Mouse (Mus musculus): Measurements from ENCODE around the gene Tgfbrap1. TPM values are rescaled to one million over a fixed set of nuclear protein-coding genes. Genes with fewer than 3 reads are reported as not detected.

Gene Tgfbrap1
- total and polyA plus RNA-seq, 3 experiments: 13.0 to 44.5 (median 19.7) TPM

- DNase-seq (ENCODE audit: low spot score): peak; percentile 65
- peak; percentile 25; the same call in 1 of the 2 replicates for ATAC-seq (ENCODE audit: extremely low read depth, insufficient number of reproducible peaks, low FRiP score, poor library complexity, severe bottlenecking)
- H3K36me3 ChIP-seq (replicated peaks): peaks cover 46% of the 10 kb centered on the region
- no peak for TF ChIP-seq GATA1 (IDR thresholded peaks at IDR 0.05; ENCODE audit: borderline replicate concordance, low read length)
- TF ChIP-seq TAL1 (conservative IDR thresholded peaks at IDR 0.05; ENCODE audit: low read depth, low read length): no peak
- no peak for TF ChIP-seq POLR2AphosphoS5 (IDR thresholded peaks at IDR 0.05; ENCODE audit: insufficient replicate concordance, low read depth, low read length)
- TF ChIP-seq CTCF (IDR thresholded peaks at IDR 0.05; ENCODE audit: low read depth, low read length): no peak
- no peak for TF ChIP-seq GATA2 (IDR thresholded peaks at IDR 0.05; ENCODE audit: borderline replicate concordance, low read depth, low read length)
- peaks cover 30% of the 10 kb centered on the region for H3K4me1 ChIP-seq (ENCODE audit: insufficient read depth, low read depth, low read length)
- H3K27me3 ChIP-seq (ENCODE audit: insufficient read depth, low read length): no peaks in the 10 kb centered on the region
- no peaks in the 10 kb centered on the region for H3K9me3 ChIP-seq (replicated peaks)
- peak overlapping the region; percentile 84 for H3K4me3 ChIP-seq (ENCODE audit: low read depth, low read length)
These were observed 7.0 kb downstream of the Tgfbrap1 start for GRCm38 (mm10) chr1:43091306-43092055.

- peaks cover 29% of the 10 kb centered on the region for H3K4me1 ChIP-seq (ENCODE audit: insufficient read depth, low read depth, low read length)
- no peak overlapping the region for H3K4me3 ChIP-seq (ENCODE audit: low read depth, low read length)
- H3K9me3 ChIP-seq (replicated peaks): no peaks in the 10 kb centered on the region
- DNase-seq (ENCODE audit: low spot score): no peak
- TF ChIP-seq POLR2AphosphoS5 (IDR thresholded peaks at IDR 0.05; ENCODE audit: insufficient replicate concordance, low read depth, low read length): no peak
- no peak for TF ChIP-seq GATA2 (IDR thresholded peaks at IDR 0.05; ENCODE audit: borderline replicate concordance, low read depth, low read length)
- no peak for TF ChIP-seq GATA1 (IDR thresholded peaks at IDR 0.05; ENCODE audit: borderline replicate concordance, low read length)
- TF ChIP-seq CTCF (IDR thresholded peaks at IDR 0.05; ENCODE audit: low read depth, low read length): no peak
- TF ChIP-seq TAL1 (conservative IDR thresholded peaks at IDR 0.05; ENCODE audit: low read depth, low read length): no peak
- H3K36me3 ChIP-seq (replicated peaks): peaks cover 43% of the 10 kb centered on the region
- no peaks in the 10 kb centered on the region for H3K27me3 ChIP-seq (ENCODE audit: insufficient read depth, low read length)
- ATAC-seq (ENCODE audit: extremely low read depth, insufficient number of reproducible peaks, low FRiP score, poor library complexity, severe bottlenecking): no peak
These were observed 8.0 kb downstream of the Tgfbrap1 start for GRCm38 (mm10) chr1:43090418-43090817.

DNA sequence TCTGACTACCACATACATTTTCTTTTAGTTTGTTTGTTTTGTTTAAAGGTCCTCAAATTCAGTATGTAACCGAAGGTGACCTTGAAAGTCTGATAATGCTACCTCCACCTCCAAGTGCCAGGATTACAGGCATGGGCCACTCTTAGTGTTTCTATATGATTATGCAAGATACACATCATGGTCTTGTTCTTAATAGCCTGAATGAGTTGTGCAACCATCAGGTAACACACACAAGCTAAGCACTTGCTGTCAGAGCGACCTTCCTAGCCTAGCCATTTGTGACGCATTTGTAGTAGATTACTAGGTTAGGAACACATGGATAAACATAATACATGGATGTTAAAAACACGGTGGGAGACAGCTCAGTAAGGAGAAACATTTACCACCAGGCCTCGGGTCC, 15.5 kb downstream of the Tgfbrap1 start:
- no peak overlapping the region for H3K4me3 ChIP-seq (ENCODE audit: low read depth, low read length)
- TF ChIP-seq GATA2 (IDR thresholded peaks at IDR 0.05; ENCODE audit: borderline replicate concordance, low read depth, low read length): no peak
- no peak for TF ChIP-seq TAL1 (conservative IDR thresholded peaks at IDR 0.05; ENCODE audit: low read depth, low read length)
- TF ChIP-seq GATA1 (IDR thresholded peaks at IDR 0.05; ENCODE audit: borderline replicate concordance, low read length): no peak
- TF ChIP-seq CTCF (IDR thresholded peaks at IDR 0.05; ENCODE audit: low read depth, low read length): no peak
- peaks cover 41% of the 10 kb centered on the region for H3K36me3 ChIP-seq (replicated peaks)
- ATAC-seq (ENCODE audit: extremely low read depth, insufficient number of reproducible peaks, low FRiP score, poor library complexity, severe bottlenecking) (no peak), DNase-seq (ENCODE audit: low spot score) (no peak)
- peaks cover 4% of the 10 kb centered on the region for H3K9me3 ChIP-seq (replicated peaks)
- no peaks in the 10 kb centered on the region for H3K27me3 ChIP-seq (ENCODE audit: insufficient read depth, low read length)
- peaks cover 8% of the 10 kb centered on the region for H3K4me1 ChIP-seq (ENCODE audit: insufficient read depth, low read depth, low read length)

- no peaks in the 10 kb centered on the region for H3K9me3 ChIP-seq (replicated peaks)
- no peak overlapping the region for H3K4me3 ChIP-seq (ENCODE audit: low read depth, low read length)
- H3K27me3 ChIP-seq (ENCODE audit: insufficient read depth, low read length): no peaks in the 10 kb centered on the region
- H3K36me3 ChIP-seq (replicated peaks): peaks cover 54% of the 10 kb centered on the region
- TF ChIP-seq TAL1 (conservative IDR thresholded peaks at IDR 0.05; ENCODE audit: low read depth, low read length) (no peak), GATA1 (IDR thresholded peaks at IDR 0.05; ENCODE audit: borderline replicate concordance, low read length) (no peak), POLR2AphosphoS5 (IDR thresholded peaks at IDR 0.05; ENCODE audit: insufficient replicate concordance, low read depth, low read length) (no peak), GATA2 (IDR thresholded peaks at IDR 0.05; ENCODE audit: borderline replicate concordance, low read depth, low read length) (no peak), CTCF (IDR thresholded peaks at IDR 0.05; ENCODE audit: low read depth, low read length) (no peak)
- peaks cover 8% of the 10 kb centered on the region for H3K4me1 ChIP-seq (ENCODE audit: insufficient read depth, low read depth, low read length)
- ATAC-seq (ENCODE audit: extremely low read depth, insufficient number of reproducible peaks, low FRiP score, poor library complexity, severe bottlenecking) (no peak), DNase-seq (ENCODE audit: low spot score) (no peak)
These were observed 20.3 kb downstream of the Tgfbrap1 start for GRCm38 (mm10) chr1:43078124-43078523.

DNA sequence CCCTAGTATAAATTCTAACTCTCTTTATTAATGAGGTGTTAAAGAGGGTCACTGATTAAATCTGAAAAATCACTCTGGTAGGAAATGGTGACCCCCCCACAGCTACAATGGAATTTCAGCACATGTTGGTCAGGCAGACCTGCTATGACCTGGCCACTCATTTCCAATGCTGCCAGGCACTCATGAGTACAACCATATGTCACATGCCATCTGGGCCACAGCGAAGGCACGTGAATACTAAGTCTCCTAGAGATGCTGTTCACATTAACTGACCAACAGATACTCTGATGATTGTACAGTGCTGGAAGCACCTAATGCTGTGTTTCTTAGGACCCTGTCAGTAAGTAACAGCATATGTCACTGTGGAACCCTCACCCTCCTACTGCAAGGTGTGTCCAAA, 23.6 kb downstream of the Tgfbrap1 start:
- Histone ChIP-seq H3K27me3 (ENCODE audit: insufficient read depth, low read length) (no peaks in the 10 kb centered on the region), H3K4me1 (ENCODE audit: insufficient read depth, low read depth, low read length) (peaks cover 15% of the 10 kb centered on the region), H3K36me3 (replicated peaks) (peaks cover 78% of the 10 kb centered on the region), H3K4me3 (ENCODE audit: low read depth, low read length) (no peak overlapping the region), H3K9me3 (replicated peaks) (no peaks in the 10 kb centered on the region)
- TF ChIP-seq GATA1 (IDR thresholded peaks at IDR 0.05; ENCODE audit: borderline replicate concordance, low read length) (no peak), CTCF (IDR thresholded peaks at IDR 0.05; ENCODE audit: low read depth, low read length) (no peak), POLR2AphosphoS5 (IDR thresholded peaks at IDR 0.05; ENCODE audit: insufficient replicate concordance, low read depth, low read length) (no peak), TAL1 (conservative IDR thresholded peaks at IDR 0.05; ENCODE audit: low read depth, low read length) (no peak), GATA2 (IDR thresholded peaks at IDR 0.05; ENCODE audit: borderline replicate concordance, low read depth, low read length) (no peak)
- no peak for ATAC-seq (ENCODE audit: extremely low read depth, insufficient number of reproducible peaks, low FRiP score, poor library complexity, severe bottlenecking)
- no peak for DNase-seq (ENCODE audit: low spot score)

- ATAC-seq (ENCODE audit: extremely low read depth, insufficient number of reproducible peaks, low FRiP score, poor library complexity, severe bottlenecking): no peak
- Histone ChIP-seq H3K4me3 (ENCODE audit: low read depth, low read length) (no peak overlapping the region), H3K9me3 (replicated peaks) (no peaks in the 10 kb centered on the region), H3K36me3 (replicated peaks) (peaks cover 81% of the 10 kb centered on the region), H3K4me1 (ENCODE audit: insufficient read depth, low read depth, low read length) (peaks cover 12% of the 10 kb centered on the region), H3K27me3 (ENCODE audit: insufficient read depth, low read length) (no peaks in the 10 kb centered on the region)
- no peak for TF ChIP-seq TAL1 (conservative IDR thresholded peaks at IDR 0.05; ENCODE audit: low read depth, low read length)
- TF ChIP-seq POLR2AphosphoS5 (IDR thresholded peaks at IDR 0.05; ENCODE audit: insufficient replicate concordance, low read depth, low read length): no peak
- TF ChIP-seq CTCF (IDR thresholded peaks at IDR 0.05; ENCODE audit: low read depth, low read length): no peak
- no peak for TF ChIP-seq GATA2 (IDR thresholded peaks at IDR 0.05; ENCODE audit: borderline replicate concordance, low read depth, low read length)
- no peak for TF ChIP-seq GATA1 (IDR thresholded peaks at IDR 0.05; ENCODE audit: borderline replicate concordance, low read length)
- no peak for DNase-seq (ENCODE audit: low spot score)
These were observed 25.9 kb downstream of the Tgfbrap1 start for GRCm38 (mm10) chr1:43072561-43072960.
